Mouse (Mus musculus): ENCODE measurements at regions not wholly inside any gene's neighbourhood (a gene's known extent, or its start where the extent isn't known, plus 50 kb on each side); places are given as distances from the start of the nearest gene placed in this dataset.

- DNase-seq (ENCODE audit: low spot score) = no peak
Measured at GRCm38 (mm10) chr5:103309806-103310525, 98.8 kb upstream of the Mapk10 start.

- DNase-seq (ENCODE audit: low spot score) = no peak
Measured at GRCm38 (mm10) chr5:103305716-103306447, 94.7 kb upstream of the Mapk10 start.

- DNase-seq (ENCODE audit: low spot score) = no peak
Measured at GRCm38 (mm10) chr5:103304975-103305374, 93.8 kb upstream of the Mapk10 start.

GRCm38 (mm10) chr5:103302744-103303143, 91.6 kb upstream of the Mapk10 start:
- DNase-seq (ENCODE audit: low spot score) = no peak

- DNase-seq (ENCODE audit: low spot score) = no peak
Measured at GRCm38 (mm10) chr5:103301303-103301702, 90.2 kb upstream of the Mapk10 start.

- no peak for DNase-seq (ENCODE audit: low spot score)
Measured at GRCm38 (mm10) chr5:103293953-103294352, 82.8 kb upstream of the Mapk10 start.

GRCm38 (mm10) chr5:103291691-103292090, 80.6 kb upstream of the Mapk10 start:
- no peak for DNase-seq (ENCODE audit: low spot score)

- DNase-seq (ENCODE audit: low spot score) = no peak
Measured at GRCm38 (mm10) chr5:103291219-103291618, 80.1 kb upstream of the Mapk10 start.

GRCm38 (mm10) chr5:103269206-103269605, 58.1 kb upstream of the Mapk10 start:
- DNase-seq (ENCODE audit: low spot score) = no peak

GRCm38 (mm10) chr5:103264903-103265302, 53.8 kb upstream of the Mapk10 start:
- DNase-seq (ENCODE audit: low spot score) = no peak

- no peak for DNase-seq (ENCODE audit: low spot score)
Measured at GRCm38 (mm10) chr5:103261406-103261805, 50.3 kb upstream of the Mapk10 start.
